Mouse (Mus musculus): ENCODE results near the gene Irak3. TPM values are rescaled to one million over a fixed set of nuclear protein-coding genes. Genes with fewer than 3 reads are reported as not detected.
"Not testable (repeated sequence)": the region's sequence is repeated elsewhere in the genome, so short reads cannot be mapped to it uniquely, and the experiment has no call there.

Gene Irak3
- polyA plus RNA-seq, 1 experiment from 2014 or later, result 1.8 TPM

GRCm38 (mm10) chr10:120226871-120227661 lies 25.1 kb upstream of the Irak3 start, which contains the start of gene Llph:
Gene Llph, plus strand, starts transcription at chr10:120227070.
- Histone ChIP-seq H3K27me3 (no peaks in the 10 kb centered on the region), H3K4me2 (peak within 1 kb of the TSS; percentile 77), H3K27ac (replicated peaks) (peak within 1 kb of the TSS; percentile 73), H3K36me3 (replicated peaks) (peaks cover 31% of the 10 kb centered on the region), H3K9me3 (replicated peaks) (no peaks in the 10 kb centered on the region), H3K4me3 (replicated peaks) (peak within 1 kb of the TSS; percentile 98), H3K9ac (peak within 1 kb of the TSS; percentile 86), H3K4me1 (replicated peaks) (peaks cover 27% of the 10 kb centered on the region)
- ATAC-seq (ENCODE audit: insufficient read depth), result peak; percentile 89
- under 1% methylated on average over 57 of the region's 57 CpGs for WGBS (ENCODE audit: insufficient replicate concordance)

GRCm38 (mm10) chr10:120220776-120221175 lies 18.8 kb upstream of the Irak3 start:
- Histone ChIP-seq H3K9me3 (replicated peaks) (no peaks in the 10 kb centered on the region), H3K4me2 (no peak overlapping the region), H3K9ac (no peak overlapping the region), H3K27ac (replicated peaks) (no peak overlapping the region), H3K4me1 (replicated peaks) (no peaks in the 10 kb centered on the region), H3K27me3 (no peaks in the 10 kb centered on the region), H3K4me3 (replicated peaks) (no peak overlapping the region), H3K36me3 (replicated peaks) (peaks cover 28% of the 10 kb centered on the region)
- WGBS (ENCODE audit: insufficient replicate concordance), result 74% methylated on average over 7 of the region's 7 CpGs
- ATAC-seq (ENCODE audit: insufficient read depth), result no peak

GRCm38 (mm10) chr10:120219578-120220359 lies 17.8 kb upstream of the Irak3 start:
- Histone ChIP-seq H3K4me1 (replicated peaks) (no peaks in the 10 kb centered on the region), H3K36me3 (replicated peaks) (peaks cover 29% of the 10 kb centered on the region), H3K9ac (no peak overlapping the region), H3K27me3 (no peaks in the 10 kb centered on the region), H3K4me3 (replicated peaks) (no peak overlapping the region), H3K9me3 (replicated peaks) (no peaks in the 10 kb centered on the region), H3K4me2 (no peak overlapping the region), H3K27ac (replicated peaks) (no peak overlapping the region)
- WGBS (ENCODE audit: insufficient replicate concordance), result 50% methylated on average over 14 of the region's 14 CpGs
- peak; percentile 28; the same call in 1 of the 2 replicates for ATAC-seq (ENCODE audit: insufficient read depth)

- H3K9me3 ChIP-seq (replicated peaks), result no peaks in the 10 kb centered on the region
- H3K9ac ChIP-seq, result no peak overlapping the region
- no peak for ATAC-seq (ENCODE audit: insufficient read depth)
- H3K27me3 ChIP-seq, result no peaks in the 10 kb centered on the region
- peaks cover 25% of the 10 kb centered on the region for H3K36me3 ChIP-seq (replicated peaks)
- H3K4me2 ChIP-seq, result no peak overlapping the region
- no peak overlapping the region for H3K4me3 ChIP-seq (replicated peaks)
- 84% methylated on average over 10 of the region's 10 CpGs for WGBS (ENCODE audit: insufficient replicate concordance)
- H3K27ac ChIP-seq (replicated peaks), result no peak overlapping the region
- no peaks in the 10 kb centered on the region for H3K4me1 ChIP-seq (replicated peaks)
Observed at GRCm38 (mm10) chr10:120218996-120219395, 17.1 kb upstream of the Irak3 start.

GRCm38 (mm10) chr10:120217099-120217498 lies 15.2 kb upstream of the Irak3 start:
- not testable (repeated sequence) for H3K9me3 ChIP-seq (replicated peaks); ATAC-seq (ENCODE audit: insufficient read depth); H3K27ac ChIP-seq (replicated peaks); H3K4me1 ChIP-seq (replicated peaks); H3K9ac ChIP-seq; H3K4me3 ChIP-seq (replicated peaks); H3K4me2 ChIP-seq; H3K27me3 ChIP-seq
- H3K36me3 ChIP-seq (replicated peaks), result peaks cover 25% of the 10 kb centered on the region
- 78% methylated on average over 1 of the region's 1 CpGs for WGBS (ENCODE audit: insufficient replicate concordance)

GRCm38 (mm10) chr10:120210096-120210495 lies 8.2 kb upstream of the Irak3 start:
- H3K9me3 ChIP-seq (replicated peaks), result no peaks in the 10 kb centered on the region
- no peak overlapping the region for H3K9ac ChIP-seq
- WGBS (ENCODE audit: insufficient replicate concordance), result 68% methylated on average over 3 of the region's 3 CpGs
- no peak overlapping the region; the same call in 1 of the 2 replicates for H3K27ac ChIP-seq (replicated peaks)
- H3K36me3 ChIP-seq (replicated peaks), result no peaks in the 10 kb centered on the region
- peaks cover 11% of the 10 kb centered on the region for H3K4me1 ChIP-seq (replicated peaks)
- no peaks in the 10 kb centered on the region; the same call in 1 of the 2 replicates for H3K27me3 ChIP-seq
- H3K4me2 ChIP-seq, result peak overlapping the region; percentile 69
- peak overlapping the region; percentile 92 for H3K4me3 ChIP-seq (replicated peaks)
- ATAC-seq (ENCODE audit: insufficient read depth), result no peak

GRCm38 (mm10) chr10:120209539-120209925 lies 7.6 kb upstream of the Irak3 start:
- Histone ChIP-seq H3K4me1 (replicated peaks) (peaks cover 11% of the 10 kb centered on the region), H3K36me3 (replicated peaks) (no peaks in the 10 kb centered on the region), H3K4me3 (replicated peaks) (peak overlapping the region; percentile 92), H3K9me3 (replicated peaks) (no peaks in the 10 kb centered on the region), H3K27ac (replicated peaks) (no peak overlapping the region; the same call in 1 of the 2 replicates), H3K4me2 (peak overlapping the region; percentile 69), H3K9ac (peak overlapping the region; percentile 73), H3K27me3 (no peaks in the 10 kb centered on the region; the same call in 1 of the 2 replicates)
- WGBS (ENCODE audit: insufficient replicate concordance), result 30% methylated on average over 6 of the region's 6 CpGs
- ATAC-seq (ENCODE audit: insufficient read depth), result no peak

GRCm38 (mm10) chr10:120208575-120209538 lies 6.9 kb upstream of the Irak3 start:
- H3K4me1 ChIP-seq (replicated peaks), result peaks cover 11% of the 10 kb centered on the region
- no peaks in the 10 kb centered on the region for H3K9me3 ChIP-seq (replicated peaks)
- peak overlapping the region; percentile 69 for H3K4me2 ChIP-seq
- WGBS (ENCODE audit: insufficient replicate concordance), result 1% methylated on average over 53 of the region's 53 CpGs
- peak overlapping the region; percentile 73 for H3K9ac ChIP-seq
- peak; percentile 80 for ATAC-seq (ENCODE audit: insufficient read depth)
- no peaks in the 10 kb centered on the region; the same call in 1 of the 2 replicates for H3K27me3 ChIP-seq
- peak overlapping the region; percentile 55 for H3K27ac ChIP-seq (replicated peaks)
- peak overlapping the region; percentile 92 for H3K4me3 ChIP-seq (replicated peaks)
- no peaks in the 10 kb centered on the region for H3K36me3 ChIP-seq (replicated peaks)

GRCm38 (mm10) chr10:120208015-120208414 lies 6.1 kb upstream of the Irak3 start:
- peak overlapping the region; percentile 69 for H3K4me2 ChIP-seq
- peak overlapping the region; percentile 92 for H3K4me3 ChIP-seq (replicated peaks)
- no peak for ATAC-seq (ENCODE audit: insufficient read depth)
- no peaks in the 10 kb centered on the region for H3K36me3 ChIP-seq (replicated peaks)
- H3K27me3 ChIP-seq, result no peaks in the 10 kb centered on the region; the same call in 1 of the 2 replicates
- no peak overlapping the region for H3K9ac ChIP-seq
- H3K27ac ChIP-seq (replicated peaks), result no peak overlapping the region
- peaks cover 11% of the 10 kb centered on the region for H3K4me1 ChIP-seq (replicated peaks)
- 55% methylated on average over 8 of the region's 8 CpGs for WGBS (ENCODE audit: insufficient replicate concordance)
- no peaks in the 10 kb centered on the region for H3K9me3 ChIP-seq (replicated peaks)

GRCm38 (mm10) chr10:120204591-120205210 lies 2.8 kb upstream of the Irak3 start:
- 72% methylated on average over 13 of the region's 13 CpGs for WGBS (ENCODE audit: insufficient replicate concordance)
- Histone ChIP-seq H3K9me3 (replicated peaks) (no peaks in the 10 kb centered on the region), H3K4me3 (replicated peaks) (no peak overlapping the region), H3K27me3 (peaks cover 17% of the 10 kb centered on the region), H3K36me3 (replicated peaks) (no peaks in the 10 kb centered on the region), H3K4me2 (no peak overlapping the region), H3K4me1 (replicated peaks) (peaks cover 20% of the 10 kb centered on the region), H3K9ac (no peak overlapping the region), H3K27ac (replicated peaks) (no peak overlapping the region)
- no peak for ATAC-seq (ENCODE audit: insufficient read depth)
